Comparison of ENCODE assay signal across 24 mouse cellular contexts in genomic region chr3:110064709-110065256, GRCm38 (mm10).
DNase-seq lines count a peak whose midpoint lies in the region; ATAC-seq and TF ChIP-seq lines count a peak whose summit lies in the region.
"Had no signal": no experiment of that assay in that cellular context is flagged by ENCODE, and none has a peak within 500 bp of the region (broad histone marks: within the 10 kb centered on the region; RNA-seq: fewer than 3 reads in every experiment).

No protein-coding gene starts in this region.

- no peaks in the 10 kb centered on the region for H3K4me1 ChIP-seq in hindbrain, embryonic 16.5 days (ENCODE audit: control insufficient read depth, insufficient read depth, low read depth, low read length)
- no peaks in the 10 kb centered on the region for H3K4me1 ChIP-seq in hindbrain, embryonic 13.5 days (replicated peaks)
- H3K4me1 ChIP-seq in midbrain, embryonic 15.5 days, result no peaks in the 10 kb centered on the region
- no peaks in the 10 kb centered on the region for H3K4me1 ChIP-seq in midbrain, postnatal 0 days (ENCODE audit: insufficient read depth, low read length)
- no peaks in the 10 kb centered on the region for H3K4me1 ChIP-seq in forebrain, embryonic 10.5 days
- H3K4me1 ChIP-seq: embryonic facial prominence, embryonic 13.5 days; embryonic facial prominence, embryonic 15.5 days; forebrain, embryonic 12.5 days had no signal

- TF ChIP-seq CTCF in midbrain, postnatal 0 days (IDR thresholded peaks at IDR 0.05), result no peak

- peak; percentile 56; the same call in 1 of the 2 replicates for ATAC-seq in hindbrain, embryonic 16.5 days
- no peak for ATAC-seq in hindbrain, embryonic 13.5 days (ENCODE audit: low FRiP score)
- peak; percentile 39; the same call in 1 of the 2 replicates for ATAC-seq in midbrain, embryonic 15.5 days (replicated peaks)
- no peak for ATAC-seq in midbrain, postnatal 0 days (ENCODE audit: low FRiP score)
- ATAC-seq: forebrain, embryonic 14.5 days; forebrain, embryonic 16.5 days had no signal

- H3K9me3 ChIP-seq in hindbrain, embryonic 16.5 days (ENCODE audit: control insufficient read depth, low read length), result no peaks in the 10 kb centered on the region
- H3K9me3 ChIP-seq in hindbrain, embryonic 13.5 days, result no peaks in the 10 kb centered on the region
- no peaks in the 10 kb centered on the region for H3K9me3 ChIP-seq in midbrain, embryonic 15.5 days
- H3K9me3 ChIP-seq in midbrain, postnatal 0 days (ENCODE audit: low read length), result no peaks in the 10 kb centered on the region
- no peaks in the 10 kb centered on the region for H3K9me3 ChIP-seq in forebrain, embryonic 10.5 days
- H3K9me3 ChIP-seq: embryonic facial prominence, embryonic 13.5 days; embryonic facial prominence, embryonic 15.5 days; forebrain, embryonic 12.5 days had no signal

- DNase-seq in midbrain, postnatal 0 days (ENCODE audit: low spot score), result no peak
- peak; percentile 86 for DNase-seq in fat pad, adult 2 months (ENCODE audit: extremely low read depth, low read depth, low spot score)
- DNase-seq in forelimb bud, embryonic 11.5 days (ENCODE audit: low read depth, low spot score), result peak; percentile 20
- no peak for DNase-seq in forebrain, embryonic 10.5 days (ENCODE audit: extremely low spot score, low spot score)
- no peak for DNase-seq in frontal cortex, postnatal 10 days (ENCODE audit: low spot score in 2 of 2)
- DNase-seq: adrenal gland, adult 2 months; adrenal gland, postnatal 10 days; adrenal gland, postnatal 25 days; cerebellum, adult 11 months; cerebellum, adult 18-20 months; cerebellum, adult 8-10 months; cerebellum, adult 9-11 months; cerebellum, postnatal 14 days; cerebellum, postnatal 36 days; embryo, embryonic 11 days had no signal

- no peaks in the 10 kb centered on the region for H3K27me3 ChIP-seq in hindbrain, embryonic 16.5 days (replicated peaks; ENCODE audit: control insufficient read depth, insufficient read depth, low read length)
- H3K27me3 ChIP-seq in hindbrain, embryonic 13.5 days, result no peaks in the 10 kb centered on the region
- H3K27me3 ChIP-seq in midbrain, embryonic 15.5 days (replicated peaks), result no peaks in the 10 kb centered on the region
- H3K27me3 ChIP-seq in midbrain, postnatal 0 days (ENCODE audit: insufficient read depth, low read length), result no peaks in the 10 kb centered on the region
- no peaks in the 10 kb centered on the region for H3K27me3 ChIP-seq in forebrain, embryonic 10.5 days (ENCODE audit: poor library complexity, severe bottlenecking)
- H3K27me3 ChIP-seq: embryonic facial prominence, embryonic 13.5 days; embryonic facial prominence, embryonic 15.5 days; forebrain, embryonic 12.5 days had no signal

- no peak overlapping the region for H3K9ac ChIP-seq in hindbrain, embryonic 16.5 days (ENCODE audit: low read depth, low read length)
- no peak overlapping the region for H3K9ac ChIP-seq in hindbrain, embryonic 13.5 days
- no peak overlapping the region for H3K9ac ChIP-seq in midbrain, embryonic 15.5 days
- H3K9ac ChIP-seq in midbrain, postnatal 0 days (replicated peaks; ENCODE audit: low read length, poor library complexity, severe bottlenecking), result no peak overlapping the region
- H3K9ac ChIP-seq: embryonic facial prominence, embryonic 13.5 days; embryonic facial prominence, embryonic 15.5 days; forebrain, embryonic 12.5 days had no signal

- no peaks in the 10 kb centered on the region for H3K36me3 ChIP-seq in hindbrain, embryonic 16.5 days (ENCODE audit: control insufficient read depth, insufficient read depth, low read length)
- no peaks in the 10 kb centered on the region for H3K36me3 ChIP-seq in hindbrain, embryonic 13.5 days
- H3K36me3 ChIP-seq in midbrain, embryonic 15.5 days (replicated peaks), result no peaks in the 10 kb centered on the region
- no peaks in the 10 kb centered on the region for H3K36me3 ChIP-seq in midbrain, postnatal 0 days (ENCODE audit: insufficient read depth, low read length)
- no peaks in the 10 kb centered on the region for H3K36me3 ChIP-seq in forebrain, embryonic 10.5 days (replicated peaks)
- H3K36me3 ChIP-seq: embryonic facial prominence, embryonic 13.5 days; embryonic facial prominence, embryonic 15.5 days; forebrain, embryonic 12.5 days had no signal

- no peak overlapping the region for H3K4me2 ChIP-seq in hindbrain, embryonic 16.5 days (ENCODE audit: low read length)
- H3K4me2 ChIP-seq in hindbrain, embryonic 13.5 days, result no peak overlapping the region
- H3K4me2 ChIP-seq in midbrain, embryonic 15.5 days, result no peak overlapping the region
- no peak overlapping the region for H3K4me2 ChIP-seq in midbrain, postnatal 0 days (ENCODE audit: low read depth, low read length, poor library complexity, severe bottlenecking)
- H3K4me2 ChIP-seq: embryonic facial prominence, embryonic 13.5 days; embryonic facial prominence, embryonic 15.5 days; forebrain, embryonic 12.5 days had no signal

- H3K27ac ChIP-seq in hindbrain, embryonic 16.5 days (ENCODE audit: low read depth, low read length), result no peak overlapping the region
- H3K27ac ChIP-seq in hindbrain, embryonic 13.5 days, result no peak overlapping the region
- no peak overlapping the region for H3K27ac ChIP-seq in midbrain, embryonic 15.5 days
- no peak overlapping the region for H3K27ac ChIP-seq in midbrain, postnatal 0 days (ENCODE audit: low read depth, low read length)
- H3K27ac ChIP-seq in forebrain, embryonic 10.5 days, result no peak overlapping the region
- H3K27ac ChIP-seq: embryonic facial prominence, embryonic 13.5 days; embryonic facial prominence, embryonic 15.5 days; forebrain, embryonic 12.5 days had no signal

- H3K4me3 ChIP-seq in hindbrain, embryonic 16.5 days (ENCODE audit: low read length), result no peak overlapping the region
- H3K4me3 ChIP-seq in hindbrain, embryonic 13.5 days, result no peak overlapping the region
- no peak overlapping the region for H3K4me3 ChIP-seq in midbrain, embryonic 15.5 days
- H3K4me3 ChIP-seq in midbrain, postnatal 0 days (ENCODE audit: low read depth, low read length), result no peak overlapping the region
- H3K4me3 ChIP-seq in forebrain, embryonic 10.5 days, result no peak overlapping the region
- H3K4me3 ChIP-seq: embryonic facial prominence, embryonic 13.5 days; embryonic facial prominence, embryonic 15.5 days; erythroblast, embryonic 14.5 days; forebrain, embryonic 12.5 days had no signal

- 80% methylated on average over 6 of the region's 6 CpGs for WGBS in hindbrain, embryonic 16.5 days
- WGBS in hindbrain, embryonic 13.5 days, result 72% methylated on average over 6 of the region's 6 CpGs
- WGBS in midbrain, embryonic 15.5 days, result 76% methylated on average over 6 of the region's 6 CpGs
- 76% methylated on average over 6 of the region's 6 CpGs for WGBS in midbrain, postnatal 0 days
- WGBS in forebrain, embryonic 10.5 days, result 89% methylated on average over 6 of the region's 6 CpGs

Comparison
In these comparisons a context has a peak if more than half of its experiments do, and no peak if none do; other contexts are left out.
1. ATAC-seq: peak in hindbrain, embryonic 16.5 days (single experiment) and midbrain, embryonic 15.5 days (single experiment); none in hindbrain, embryonic 13.5 days (single experiment) and midbrain, postnatal 0 days (single experiment).
2. DNase-seq: peak in fat pad, adult 2 months (single experiment) and forelimb bud, embryonic 11.5 days (single experiment); none in midbrain, postnatal 0 days (single experiment), forebrain, embryonic 10.5 days (single experiment) and frontal cortex, postnatal 10 days (0 of 2).